Comparison of ENCODE assay signal across 25 mouse cellular contexts in genomic region chr3:145140236-145140635, GRCm38 (mm10). TPM values are rescaled to one million over a fixed set of nuclear protein-coding genes. Genes with fewer than 3 reads are reported as not detected.
DNase-seq lines count a peak whose midpoint lies in the region; ATAC-seq lines count a peak whose summit lies in the region.
"Had no signal": no experiment of that assay in that cellular context is flagged by ENCODE, and none has a peak within 500 bp of the region (broad histone marks: within the 10 kb centered on the region; RNA-seq: fewer than 3 reads in every experiment).

No protein-coding gene starts in this region.

- H3K9me3 ChIP-seq in intestine, embryonic 16.5 days (ENCODE audit: control insufficient read depth, low read length): no peaks in the 10 kb centered on the region
- no peaks in the 10 kb centered on the region for H3K9me3 ChIP-seq in intestine, embryonic 15.5 days
- H3K9me3 ChIP-seq in limb, embryonic 11.5 days (ENCODE audit: control insufficient read depth, low read length): no peaks in the 10 kb centered on the region
- H3K9me3 ChIP-seq in limb, embryonic 10.5 days (replicated peaks): no peaks in the 10 kb centered on the region
- H3K9me3 ChIP-seq in stomach, embryonic 15.5 days: no peaks in the 10 kb centered on the region
- H3K9me3 ChIP-seq: embryonic facial prominence, embryonic 10.5 days; embryonic facial prominence, embryonic 12.5 days; forebrain, embryonic 13.5 days; forebrain, embryonic 15.5 days; G1E had no signal

- no peaks in the 10 kb centered on the region for H3K27me3 ChIP-seq in intestine, embryonic 16.5 days (replicated peaks; ENCODE audit: control insufficient read depth, insufficient read depth, low read length)
- no peaks in the 10 kb centered on the region for H3K27me3 ChIP-seq in intestine, embryonic 15.5 days (replicated peaks)
- no peaks in the 10 kb centered on the region for H3K27me3 ChIP-seq in limb, embryonic 11.5 days (ENCODE audit: control insufficient read depth, insufficient read depth, low read length)
- no peaks in the 10 kb centered on the region for H3K27me3 ChIP-seq in limb, embryonic 10.5 days (ENCODE audit: low read depth, poor library complexity, severe bottlenecking)
- H3K27me3 ChIP-seq in stomach, embryonic 15.5 days (replicated peaks): no peaks in the 10 kb centered on the region
- H3K27me3 ChIP-seq: CH12.LX; embryonic facial prominence, embryonic 12.5 days; forebrain, embryonic 13.5 days; forebrain, embryonic 15.5 days; Patski had no signal

- WGBS in intestine, embryonic 16.5 days: 62% methylated on average over 4 of the region's 4 CpGs
- 58% methylated on average over 4 of the region's 4 CpGs for WGBS in intestine, embryonic 15.5 days
- 84% methylated on average over 4 of the region's 4 CpGs for WGBS in limb, embryonic 11.5 days
- 78% methylated on average over 4 of the region's 4 CpGs for WGBS in limb, embryonic 10.5 days
- 62% methylated on average over 4 of the region's 4 CpGs for WGBS in stomach, embryonic 15.5 days

- H3K4me3 ChIP-seq in intestine, embryonic 16.5 days (ENCODE audit: low read length): no peak overlapping the region
- H3K4me3 ChIP-seq in intestine, embryonic 15.5 days (replicated peaks): no peak overlapping the region
- no peak overlapping the region for H3K4me3 ChIP-seq in limb, embryonic 11.5 days (ENCODE audit: low read depth, low read length)
- no peak overlapping the region for H3K4me3 ChIP-seq in limb, embryonic 10.5 days
- no peak overlapping the region for H3K4me3 ChIP-seq in stomach, embryonic 15.5 days (replicated peaks)
- H3K4me3 ChIP-seq: embryonic facial prominence, embryonic 10.5 days; embryonic facial prominence, embryonic 12.5 days; forebrain, embryonic 13.5 days; forebrain, embryonic 15.5 days had no signal

- H3K27ac ChIP-seq in intestine, embryonic 16.5 days (ENCODE audit: low read length): no peak overlapping the region
- H3K27ac ChIP-seq in intestine, embryonic 15.5 days: no peak overlapping the region
- H3K27ac ChIP-seq in limb, embryonic 11.5 days (replicated peaks; ENCODE audit: low read depth, low read length): no peak overlapping the region
- no peak overlapping the region for H3K27ac ChIP-seq in limb, embryonic 10.5 days
- no peak overlapping the region; the same call in 1 of the 2 replicates for H3K27ac ChIP-seq in stomach, embryonic 15.5 days
- H3K27ac ChIP-seq: embryonic facial prominence, embryonic 10.5 days; embryonic facial prominence, embryonic 12.5 days; forebrain, embryonic 13.5 days; forebrain, embryonic 15.5 days had no signal

- H3K4me2 ChIP-seq in intestine, embryonic 16.5 days (ENCODE audit: low read depth, low read length): no peak overlapping the region
- H3K4me2 ChIP-seq in intestine, embryonic 15.5 days (replicated peaks): no peak overlapping the region
- no peak overlapping the region for H3K4me2 ChIP-seq in limb, embryonic 11.5 days (ENCODE audit: low read depth, severe bottlenecking)
- H3K4me2 ChIP-seq in stomach, embryonic 15.5 days: no peak overlapping the region
- H3K4me2 ChIP-seq: embryonic facial prominence, embryonic 12.5 days; forebrain, embryonic 13.5 days; forebrain, embryonic 15.5 days had no signal

- no peak overlapping the region for H3K9ac ChIP-seq in intestine, embryonic 16.5 days (ENCODE audit: low read depth, low read length)
- H3K9ac ChIP-seq in intestine, embryonic 15.5 days: no peak overlapping the region
- H3K9ac ChIP-seq in limb, embryonic 11.5 days (ENCODE audit: low read length): no peak overlapping the region
- H3K9ac ChIP-seq in stomach, embryonic 15.5 days: no peak overlapping the region
- H3K9ac ChIP-seq: embryonic facial prominence, embryonic 12.5 days; forebrain, embryonic 13.5 days; forebrain, embryonic 15.5 days had no signal

- no peaks in the 10 kb centered on the region for H3K36me3 ChIP-seq in intestine, embryonic 16.5 days (ENCODE audit: control insufficient read depth, insufficient read depth, low read length)
- no peaks in the 10 kb centered on the region for H3K36me3 ChIP-seq in intestine, embryonic 15.5 days
- no peaks in the 10 kb centered on the region for H3K36me3 ChIP-seq in limb, embryonic 11.5 days (ENCODE audit: control insufficient read depth, insufficient read depth, low read length)
- H3K36me3 ChIP-seq in limb, embryonic 10.5 days: peaks cover 15% of the 10 kb centered on the region
- no peaks in the 10 kb centered on the region for H3K36me3 ChIP-seq in stomach, embryonic 15.5 days
- H3K36me3 ChIP-seq: embryonic facial prominence, embryonic 12.5 days; forebrain, embryonic 15.5 days had no signal

- no peaks in the 10 kb centered on the region for H3K4me1 ChIP-seq in intestine, embryonic 16.5 days (ENCODE audit: control insufficient read depth, insufficient read depth, low read length)
- no peaks in the 10 kb centered on the region for H3K4me1 ChIP-seq in intestine, embryonic 15.5 days (replicated peaks)
- H3K4me1 ChIP-seq in limb, embryonic 11.5 days (ENCODE audit: control insufficient read depth, insufficient read depth, low read length): no peaks in the 10 kb centered on the region
- H3K4me1 ChIP-seq in limb, embryonic 10.5 days: no peaks in the 10 kb centered on the region
- H3K4me1 ChIP-seq in stomach, embryonic 15.5 days: no peaks in the 10 kb centered on the region
- H3K4me1 ChIP-seq: embryonic facial prominence, embryonic 10.5 days; embryonic facial prominence, embryonic 12.5 days; forebrain, embryonic 13.5 days; forebrain, embryonic 15.5 days had no signal

- DNase-seq in limb, embryonic 11.5 days (ENCODE audit: low spot score): peak; percentile 9
- DNase-seq in limb, embryonic 10.5 days (ENCODE audit: low spot score): no peak
- no peak for DNase-seq in layer of hippocampus, postnatal 10 days (ENCODE audit: low spot score in 2 of 2)
- DNase-seq: adrenal gland, adult 8-10 months; adrenal gland, postnatal 14 days; adrenal gland, postnatal 36 days; B cell, adult 2 months; cerebellum, adult 11-12 months; cerebellum, adult 2 months; cerebellum, adult 9-10 months; cerebellum, postnatal 10 days; cerebellum, postnatal 25 days had no signal

- ATAC-seq in intestine, embryonic 16.5 days: peak; percentile 42; the same call in 1 of the 2 replicates
- ATAC-seq in intestine, embryonic 15.5 days: no peak; the same call in 1 of the 2 replicates
- ATAC-seq in limb, embryonic 11.5 days (ENCODE audit: insufficient number of reproducible peaks, low FRiP score, low TSS enrichment, low read depth): no peak
- ATAC-seq in stomach, embryonic 15.5 days (ENCODE audit: insufficient read depth, low FRiP score, low read depth): peak; percentile 75; the same call in 1 of the 2 replicates
- ATAC-seq: activated CD4-positive, CD25-positive, alpha-beta regulatory T cell, adult 4 months; CD4-positive, CD25-positive, alpha-beta regulatory T cell, adult 4 months; forebrain, embryonic 13.5 days; forebrain, embryonic 15.5 days; Patski had no signal

RNA-seq across cellular contexts. Expression of gene Odf2l, which starts 21.8 kb away (rescaled TPM):
- polyA plus RNA-seq in intestine, embryonic 16.5 days (2015; fragmentation: Nextera tagmentation; extraction: Ambion mirVana): 13.1 and 14.7 TPM in 2 replicates
- 14.2 and 18.1 TPM in 2 replicates for polyA plus RNA-seq in intestine, embryonic 15.5 days (2015; fragmentation: Nextera tagmentation; extraction: Ambion mirVana)
- polyA plus RNA-seq in limb, embryonic 11.5 days (2014; fragmentation: Nextera tagmentation; extraction: Ambion mirVana): 20.7 and 20.9 TPM in 2 replicates
- polyA plus RNA-seq in limb, embryonic 10.5 days (2016; fragmentation: Nextera tagmentation; extraction: Ambion mirVana): 16.2 and 18.1 TPM in 2 replicates
- 16.2 and 17.4 TPM in 2 replicates for polyA plus RNA-seq in stomach, embryonic 15.5 days (2015; fragmentation: Nextera tagmentation; extraction: Ambion mirVana)
- total RNA-seq in layer of hippocampus, postnatal 10 days (2021): 10 to 100 TPM; 18.4 to 20.4 TPM

RNA-seq across cellular contexts. Expression of gene Clca2, which starts 41.0 kb away (rescaled TPM):
- polyA plus RNA-seq in intestine, embryonic 16.5 days (2015; fragmentation: Nextera tagmentation; extraction: Ambion mirVana): 0.12 and 0.17 TPM in 2 replicates
- polyA plus RNA-seq in intestine, embryonic 15.5 days (2015; fragmentation: Nextera tagmentation; extraction: Ambion mirVana): 0.35 and 0.50 TPM in 2 replicates
- 0.04 and 0.13 TPM in 2 replicates for polyA plus RNA-seq in limb, embryonic 11.5 days (2014; fragmentation: Nextera tagmentation; extraction: Ambion mirVana)
- 0.11 and 0.13 TPM in 2 replicates for polyA plus RNA-seq in limb, embryonic 10.5 days (2016; fragmentation: Nextera tagmentation; extraction: Ambion mirVana)
- polyA plus RNA-seq in stomach, embryonic 15.5 days (2015; fragmentation: Nextera tagmentation; extraction: Ambion mirVana): 0.77 and 1.1 TPM in 2 replicates
- total RNA-seq in layer of hippocampus, postnatal 10 days (2021): under 1 TPM in 1 of 2 experiments, not detected in 1; 0.21 TPM
- polyA plus RNA-seq: activated CD4-positive, CD25-positive, alpha-beta regulatory T cell, adult 4 months; CD4-positive, CD25-positive, alpha-beta regulatory T cell, adult 4 months; cerebellum, adult 2 months; cortical plate, adult 2 months; forebrain, embryonic 13.5 days; G1E had no signal

Comparison
In these comparisons a context has a peak if more than half of its experiments do, and no peak if none do; other contexts are left out.
1. ATAC-seq: peak in intestine, embryonic 16.5 days (single experiment) and stomach, embryonic 15.5 days (single experiment); none in intestine, embryonic 15.5 days (single experiment) and limb, embryonic 11.5 days (single experiment).